Mouse (Mus musculus) spleen, adult 2 months (tissue): Measurements from ENCODE around the gene Notch4.

ENCODE experiments used
- CTCF ChIP-seq: fragments of 200-500 bp; IDR thresholded peaks from 2 replicates; pipeline ENCODE4 v1.5.1; 2011; ENCODE audit warnings: mild to moderate bottlenecking, inconsistent platforms; ENCODE audit not compliant: insufficient read depth, insufficient read length, insufficient replicate concordance; ENCODE audit errors: extremely low read depth
- POLR2A ChIP-seq: fragments of 200-500 bp; IDR thresholded peaks from 2 replicates; pipeline ENCODE4 v1.6.1; 2011; ENCODE audit warnings: low read depth, low read length, inconsistent platforms

DNA sequence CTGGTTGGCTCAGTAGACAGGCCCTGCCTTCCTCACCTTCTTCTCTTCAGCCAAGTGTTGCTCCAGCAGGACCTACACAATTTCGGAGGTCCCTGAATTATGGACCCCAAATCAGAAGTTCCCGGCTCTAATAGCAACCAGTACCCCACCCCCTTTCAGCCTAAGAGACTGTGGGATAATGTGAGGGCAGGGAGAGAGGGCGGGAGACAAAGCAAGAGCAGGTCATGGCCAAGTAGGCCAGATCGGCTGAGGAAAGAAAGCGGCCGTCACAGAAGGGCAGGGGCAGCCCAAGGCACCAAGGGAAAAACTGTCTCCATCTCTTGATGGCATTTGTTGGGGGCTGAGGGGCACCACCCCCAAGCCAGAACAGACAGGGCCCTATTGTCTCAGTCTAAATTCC is 51.8 kb downstream of the Notch4 start, which contains the start of gene Egfl8:
- no peak for TF ChIP-seq POLR2A
- no peak for TF ChIP-seq CTCF
